Mouse (Mus musculus) forebrain, embryonic 12.5 days (tissue): ENCODE results near the gene Afmid. TPM values are rescaled to one million over a fixed set of nuclear protein-coding genes. Genes with fewer than 3 reads are reported as not detected.

Experiments used
- ATAC-seq: fragments of 200-750 bp; cut with Nextera tagmentation; 2 replicates; pipeline ENCODE4 v1.8.0; 2017; ENCODE audit warnings: moderate TSS enrichment; ENCODE audit not compliant: low FRiP score
- H3K27ac ChIP-seq: fragments of 300-500 bp; sonication (generic); 2 replicates; pipeline ENCODE4 v1.5.1; 2016; ENCODE audit warnings: mild to moderate bottlenecking
- H3K27me3 ChIP-seq: fragments of 300-500 bp; sonication (generic); 2 replicates; pipeline ENCODE4 v1.6.1; 2016; ENCODE audit warnings: mild to moderate bottlenecking
- H3K36me3 ChIP-seq: fragments of 300-500 bp; sonication (generic); replicated peaks from 2 replicates; pipeline ENCODE4 v1.6.1; 2016; ENCODE audit warnings: mild to moderate bottlenecking
- H3K4me1 ChIP-seq: fragments of 300-500 bp; sonication (generic); 2 replicates; pipeline ENCODE4 v1.6.1; 2016
- H3K4me2 ChIP-seq: fragments of 300-500 bp; sonication (generic); 2 replicates; pipeline ENCODE4 v1.6.1; 2016; ENCODE audit warnings: mild to moderate bottlenecking, moderate library complexity
- H3K4me3 ChIP-seq: fragments of 300-500 bp; sonication (generic); replicated peaks from 2 replicates; pipeline ENCODE4 v1.5.1; 2016; ENCODE audit warnings: mild to moderate bottlenecking
- H3K9ac ChIP-seq: fragments of 300-500 bp; sonication (generic); 2 replicates; pipeline ENCODE4 v1.6.1; 2016; ENCODE audit warnings: mild to moderate bottlenecking
- H3K9me3 ChIP-seq: fragments of 300-500 bp; sonication (generic); 2 replicates; pipeline ENCODE4 v1.6.1; 2016
- WGBS: fragments of 180-500 bp; shearing (Covaris S2); methylation state at CpG from one replicate; pipeline ENCODE4 v1.1.7; 2016; 5-methylcytosine and 5-hydroxymethylcytosine counted together
- polyA plus RNA-seq: library from polyadenylated mRNA; unstranded; fragments of >200 nt; fragmentation: Nextera tagmentation; extraction: Ambion mirVana; gene quantifications from 2 replicates; pipeline ENCODE4 v1.2.1, GENCODE M21; 2016

Afmid gene
- polyA plus RNA-seq, 1 experiment from 2014 or later, result 5.9 TPM

- Histone ChIP-seq H3K4me2 (no peak overlapping the region), H3K36me3 (peaks cover 94% of the 10 kb centered on the region), H3K4me1 (no peaks in the 10 kb centered on the region), H3K27me3 (no peaks in the 10 kb centered on the region), H3K4me3 (no peak overlapping the region), H3K9me3 (no peaks in the 10 kb centered on the region), H3K27ac (no peak overlapping the region), H3K9ac (no peak overlapping the region)
- ATAC-seq, result no peak
- 89% methylated on average over 13 of the region's 13 CpGs for WGBS
Measured at GRCm38 (mm10) chr11:117816389-117816996, 9.2 kb upstream of the Afmid start.

- Histone ChIP-seq H3K4me2 (no peak overlapping the region), H3K27ac (no peak overlapping the region), H3K4me1 (peaks cover 12% of the 10 kb centered on the region), H3K9me3 (no peaks in the 10 kb centered on the region), H3K9ac (no peak overlapping the region), H3K27me3 (no peaks in the 10 kb centered on the region), H3K4me3 (no peak overlapping the region), H3K36me3 (peaks cover 93% of the 10 kb centered on the region)
- WGBS, result 71% methylated on average over 8 of the region's 8 CpGs
- no peak for ATAC-seq
Measured at GRCm38 (mm10) chr11:117819095-117819494, 6.6 kb upstream of the Afmid start.

GRCm38 (mm10) chr11:117820173-117820572, 5.6 kb upstream of the Afmid start:
- Histone ChIP-seq H3K36me3 (peaks cover 82% of the 10 kb centered on the region), H3K4me1 (peaks cover 21% of the 10 kb centered on the region), H3K9ac (no peak overlapping the region), H3K4me2 (no peak overlapping the region), H3K9me3 (no peaks in the 10 kb centered on the region), H3K27ac (no peak overlapping the region), H3K27me3 (no peaks in the 10 kb centered on the region), H3K4me3 (no peak overlapping the region)
- no peak for ATAC-seq
- WGBS, result 94% methylated on average over 7 of the region's 7 CpGs

GRCm38 (mm10) chr11:117821868-117822267, 3.9 kb upstream of the Afmid start:
- Histone ChIP-seq H3K4me3 (no peak overlapping the region), H3K9ac (no peak overlapping the region), H3K4me1 (peaks cover 38% of the 10 kb centered on the region), H3K27me3 (no peaks in the 10 kb centered on the region), H3K36me3 (peaks cover 66% of the 10 kb centered on the region), H3K9me3 (no peaks in the 10 kb centered on the region), H3K4me2 (no peak overlapping the region), H3K27ac (no peak overlapping the region)
- no peak for ATAC-seq
- 88% methylated on average over 9 of the region's 9 CpGs for WGBS

- 92% methylated on average over 7 of the region's 7 CpGs for WGBS
- Histone ChIP-seq H3K9me3 (no peaks in the 10 kb centered on the region), H3K36me3 (peaks cover 56% of the 10 kb centered on the region), H3K27me3 (no peaks in the 10 kb centered on the region), H3K27ac (no peak overlapping the region), H3K4me1 (peaks cover 47% of the 10 kb centered on the region), H3K4me2 (no peak overlapping the region), H3K4me3 (no peak overlapping the region), H3K9ac (no peak overlapping the region)
- ATAC-seq, result no peak
Measured at GRCm38 (mm10) chr11:117822728-117823241, 2.9 kb upstream of the Afmid start.

- H3K9ac ChIP-seq, result no peak overlapping the region
- no peaks in the 10 kb centered on the region for H3K27me3 ChIP-seq
- H3K36me3 ChIP-seq, result peaks cover 51% of the 10 kb centered on the region
- H3K27ac ChIP-seq, result no peak overlapping the region
- WGBS, result 91% methylated on average over 6 of the region's 6 CpGs
- no peak for ATAC-seq
- H3K9me3 ChIP-seq, result no peaks in the 10 kb centered on the region
- H3K4me3 ChIP-seq, result no peak overlapping the region
- H3K4me2 ChIP-seq, result peak overlapping the region; percentile 81; the same call in 1 of the 2 replicates
- peaks cover 53% of the 10 kb centered on the region for H3K4me1 ChIP-seq
Measured at GRCm38 (mm10) chr11:117823411-117823810, 2.3 kb upstream of the Afmid start.

GRCm38 (mm10) chr11:117824060-117824969, 1.4 kb upstream of the Afmid start:
- 25% methylated on average over 23 of the region's 23 CpGs for WGBS

GRCm38 (mm10) chr11:117826164-117826563, 440 bp downstream of the Afmid start:
- Histone ChIP-seq H3K27ac (peak overlapping the region; percentile 95), H3K36me3 (peaks cover 24% of the 10 kb centered on the region), H3K4me1 (peaks cover 64% of the 10 kb centered on the region), H3K4me3 (peak overlapping the region; percentile 61), H3K9ac (peak overlapping the region; percentile 74), H3K27me3 (no peaks in the 10 kb centered on the region), H3K4me2 (peak overlapping the region; percentile 81), H3K9me3 (no peaks in the 10 kb centered on the region)
- 6% methylated on average over 5 of the region's 5 CpGs for WGBS
- ATAC-seq, result peak; percentile 49

More at GRCm38 (mm10) chr11:117824060-117824969, 1.4 kb upstream of the Afmid start:
- no peaks in the 10 kb centered on the region for H3K27me3 ChIP-seq
- H3K36me3 ChIP-seq, result peaks cover 42% of the 10 kb centered on the region
- peaks cover 59% of the 10 kb centered on the region for H3K4me1 ChIP-seq
- peak overlapping the region; percentile 61 for H3K4me3 ChIP-seq
- peak overlapping the region; percentile 95 for H3K27ac ChIP-seq
- ATAC-seq, result peak; percentile 72
- H3K9ac ChIP-seq, result peak overlapping the region; percentile 74
- H3K9me3 ChIP-seq, result no peaks in the 10 kb centered on the region
- peak overlapping the region; percentile 81 for H3K4me2 ChIP-seq

GRCm38 (mm10) chr11:117826916-117827315, 1.2 kb downstream of the Afmid start:
- WGBS, result 72% methylated on average over 8 of the region's 8 CpGs
- Histone ChIP-seq H3K9me3 (no peaks in the 10 kb centered on the region), H3K27me3 (no peaks in the 10 kb centered on the region), H3K36me3 (peaks cover 16% of the 10 kb centered on the region), H3K27ac (no peak overlapping the region), H3K4me1 (peaks cover 66% of the 10 kb centered on the region), H3K4me3 (no peak overlapping the region), H3K4me2 (peak overlapping the region; percentile 81; the same call in 1 of the 2 replicates), H3K9ac (0 out of 2 replicates have a peak overlapping the region, but pooled peaks have one; percentile 74)
- no peak for ATAC-seq

GRCm38 (mm10) chr11:117827386-117827785, 1.7 kb downstream of the Afmid start:
- H3K36me3 ChIP-seq, result peaks cover 12% of the 10 kb centered on the region
- H3K27ac ChIP-seq, result no peak overlapping the region
- H3K27me3 ChIP-seq, result no peaks in the 10 kb centered on the region
- peaks cover 71% of the 10 kb centered on the region for H3K4me1 ChIP-seq
- no peak overlapping the region for H3K4me2 ChIP-seq
- ATAC-seq, result no peak
- H3K9ac ChIP-seq, result 0 out of 2 replicates have a peak overlapping the region, but pooled peaks have one; percentile 8
- 83% methylated on average over 3 of the region's 3 CpGs for WGBS
- H3K9me3 ChIP-seq, result no peaks in the 10 kb centered on the region
- H3K4me3 ChIP-seq, result no peak overlapping the region

- Histone ChIP-seq H3K36me3 (peaks cover 3% of the 10 kb centered on the region), H3K9ac (0 out of 2 replicates have a peak overlapping the region, but pooled peaks have one; percentile 25), H3K4me2 (no peak overlapping the region), H3K9me3 (no peaks in the 10 kb centered on the region), H3K4me3 (no peak overlapping the region), H3K27me3 (no peaks in the 10 kb centered on the region), H3K4me1 (peaks cover 66% of the 10 kb centered on the region), H3K27ac (peak overlapping the region; percentile 8; the same call in 1 of the 2 replicates)
- WGBS, result 83% methylated on average over 18 of the region's 18 CpGs
- ATAC-seq, result no peak
Measured at GRCm38 (mm10) chr11:117828149-117828887, 2.6 kb downstream of the Afmid start.
